Mouse (Mus musculus) heart, postnatal 0 days (tissue): ENCODE measurements around the gene Lpar5. TPM values are rescaled to one million over a fixed set of nuclear protein-coding genes. Genes with fewer than 3 reads are reported as not detected.

Experiments
- ATAC-seq: fragments of 200-750 bp; cut with Nextera tagmentation; 2 replicates; pipeline ENCODE4 v1.8.0; 2017; ENCODE audit warnings: low read depth, moderate number of reproducible peaks, moderate library complexity; ENCODE audit not compliant: insufficient read depth
- DNase-seq: peaks from one replicate; pipeline ENCODE4 v3.0.0-alpha.2; 2016; ENCODE audit warnings: low spot score
- H3K27ac ChIP-seq: fragments of 300-500 bp; sonication (generic); 2 replicates; pipeline ENCODE4 v1.5.1; 2014; ENCODE audit warnings: low read depth, mild to moderate bottlenecking
- H3K27me3 ChIP-seq: fragments of 300-500 bp; sonication (generic); 2 replicates; pipeline ENCODE4 v1.6.1; 2014; ENCODE audit warnings: low read length, mixed read lengths; ENCODE audit not compliant: control insufficient read depth, insufficient read depth
- H3K36me3 ChIP-seq: fragments of 300-500 bp; sonication (generic); replicated peaks from 2 replicates; pipeline ENCODE4 v1.6.1; 2014; ENCODE audit warnings: low read length, mixed read lengths; ENCODE audit not compliant: control insufficient read depth, insufficient read depth
- H3K4me1 ChIP-seq: fragments of 300-500 bp; sonication (generic); 2 replicates; pipeline ENCODE4 v1.6.1; 2014; ENCODE audit warnings: antibody characterized with exemption; ENCODE audit not compliant: control insufficient read depth, insufficient read depth
- H3K4me2 ChIP-seq: fragments of 300-500 bp; sonication (generic); 2 replicates; pipeline ENCODE4 v1.6.1; 2014; ENCODE audit warnings: low read depth, mild to moderate bottlenecking, low read length, moderate library complexity
- H3K4me3 ChIP-seq: fragments of 300-500 bp; sonication (generic); 2 replicates; pipeline ENCODE4 v1.5.1; 2014; ENCODE audit warnings: low read depth, low read length
- H3K9ac ChIP-seq: fragments of 300-500 bp; sonication (generic); replicated peaks from 2 replicates; pipeline ENCODE4 v1.6.1; 2014; ENCODE audit warnings: low read depth, low read length, mixed read lengths
- H3K9me3 ChIP-seq: fragments of 300-500 bp; sonication (generic); replicated peaks from 2 replicates; pipeline ENCODE4 v1.6.1; 2016; ENCODE audit warnings: low read length; ENCODE audit not compliant: control insufficient read depth
- CTCF ChIP-seq: IDR thresholded peaks from 2 replicates; pipeline ENCODE4 v1.5.1; 2016; ENCODE audit warnings: antibody characterized with exemption, control low read depth, low read depth
- EP300 ChIP-seq: IDR thresholded peaks from 2 replicates; pipeline ENCODE4 v1.6.1; 2016; ENCODE audit warnings: antibody characterized with exemption, low read depth
- WGBS: fragments of 180-500 bp; shearing (Covaris S2); extraction: QIAGEN DNeasy Blood & Tissue Kit; methylation state at CpG from one replicate; pipeline ENCODE4 v1.1.7; 2014; 5-methylcytosine and 5-hydroxymethylcytosine counted together
- polyA plus RNA-seq: library from polyadenylated mRNA; unstranded; fragments of >200 nt; fragmentation: Nextera tagmentation; extraction: Ambion mirVana; gene quantifications from 2 replicates; pipeline ENCODE4 v1.2.1, GENCODE M21; 2015
- total RNA-seq: library from RNA; depleted of rRNA; stranded (reverse); fragments of >200 nt; gene quantifications from 2 replicates; pipeline ENCODE4 v1.2.3, GENCODE M21; 2014; ENCODE audit warnings: low replicate concordance

Lpar5 gene
- total and polyA plus RNA-seq, 2 experiments from 2014 or later: 0.12 TPM; not detected in 1

DNA sequence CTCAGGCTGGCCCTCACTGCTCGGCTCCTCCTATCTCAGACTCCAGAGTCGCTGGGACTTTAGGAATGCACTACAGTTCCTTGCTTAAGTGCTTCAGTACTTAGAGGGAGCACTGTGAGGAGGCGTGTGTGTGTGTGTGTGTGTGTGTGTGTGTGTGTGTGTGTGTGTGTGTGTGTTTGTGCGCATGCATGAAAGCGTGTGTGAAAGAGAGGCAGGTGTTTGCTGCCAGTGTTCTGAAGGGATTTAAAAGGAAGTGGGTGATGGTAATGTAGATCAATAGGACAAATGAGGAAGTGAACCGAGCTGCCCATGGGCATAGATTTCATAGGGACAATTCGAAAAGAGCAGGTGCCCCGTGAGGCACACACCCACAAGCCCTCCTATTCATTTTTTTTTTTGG lies 6.1 kb downstream of the Lpar5 start:
- no peak for TF ChIP-seq EP300
- TF ChIP-seq CTCF: no peak
- Histone ChIP-seq H3K9me3 (no peaks in the 10 kb centered on the region), H3K36me3 (no peaks in the 10 kb centered on the region), H3K9ac (no peak overlapping the region), H3K4me2 (no peak overlapping the region), H3K27ac (no peak overlapping the region), H3K27me3 (no peaks in the 10 kb centered on the region), H3K4me3 (no peak overlapping the region), H3K4me1 (no peaks in the 10 kb centered on the region)
- WGBS: 58% methylated on average over 8 of the region's 8 CpGs
- ATAC-seq (no peak), DNase-seq (no peak)

GRCm38 (mm10) chr6:125081394-125081793 lies 13.7 kb downstream of the Lpar5 start:
- Histone ChIP-seq H3K27ac (0 out of 2 replicates have a peak overlapping the region, but pooled peaks have one; percentile 15), H3K4me3 (peak overlapping the region; percentile 40), H3K9me3 (no peaks in the 10 kb centered on the region), H3K4me2 (peak overlapping the region; percentile 62), H3K4me1 (no peaks in the 10 kb centered on the region), H3K36me3 (no peaks in the 10 kb centered on the region), H3K9ac (no peak overlapping the region), H3K27me3 (no peaks in the 10 kb centered on the region)
- 24% methylated on average over 25 of the region's 25 CpGs for WGBS
- TF ChIP-seq CTCF (no peak), EP300 (no peak)
- DNase-seq (no peak), ATAC-seq (no peak; the same call in 1 of the 2 replicates)

DNA sequence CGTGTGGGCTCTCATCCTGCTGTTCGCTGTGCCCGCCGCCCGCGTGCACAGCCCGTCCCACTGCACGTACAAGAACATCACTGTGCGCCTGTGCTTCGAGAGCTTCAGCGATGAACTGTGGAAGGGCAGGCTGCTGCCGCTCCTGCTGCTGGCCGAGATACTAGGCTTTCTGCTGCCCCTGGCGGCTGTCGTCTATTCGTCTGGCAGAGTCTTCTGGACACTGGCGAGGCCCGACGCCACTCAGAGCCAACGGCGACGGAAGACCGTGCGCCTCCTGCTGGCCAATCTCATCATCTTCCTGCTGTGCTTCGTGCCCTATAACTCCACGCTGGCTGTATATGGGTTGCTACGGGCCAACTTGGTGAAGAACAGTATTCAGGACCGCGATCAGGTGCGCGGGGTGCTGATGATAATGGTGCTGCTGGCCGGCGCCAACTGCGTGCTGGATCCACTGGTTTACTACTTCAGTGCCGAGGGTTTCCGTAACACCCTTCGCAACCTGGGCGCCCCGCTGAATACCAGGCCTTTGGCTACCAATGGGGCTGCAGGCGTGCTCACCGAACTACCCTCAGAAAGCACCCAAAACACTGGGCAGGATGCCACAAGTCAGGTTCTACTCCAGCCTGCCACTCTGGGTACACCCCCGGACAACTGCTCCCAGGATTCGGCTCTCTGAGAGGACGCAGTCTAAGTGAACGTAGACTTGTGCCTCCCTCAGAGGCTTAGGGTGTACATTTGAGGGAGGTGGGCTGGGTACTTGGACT lies 14.3 kb downstream of the Lpar5 start:
- Histone ChIP-seq H3K36me3 (no peaks in the 10 kb centered on the region), H3K9ac (no peak overlapping the region), H3K4me3 (peak overlapping the region; percentile 40), H3K9me3 (no peaks in the 10 kb centered on the region), H3K27me3 (no peaks in the 10 kb centered on the region), H3K4me2 (peak overlapping the region; percentile 62), H3K4me1 (no peaks in the 10 kb centered on the region), H3K27ac (0 out of 2 replicates have a peak overlapping the region, but pooled peaks have one; percentile 15)
- WGBS: 25% methylated on average over 45 of the region's 45 CpGs
- TF ChIP-seq CTCF (peak; percentile 97), EP300 (no peak)
- ATAC-seq: peak; percentile 91
- peak; percentile 97 for DNase-seq

DNA sequence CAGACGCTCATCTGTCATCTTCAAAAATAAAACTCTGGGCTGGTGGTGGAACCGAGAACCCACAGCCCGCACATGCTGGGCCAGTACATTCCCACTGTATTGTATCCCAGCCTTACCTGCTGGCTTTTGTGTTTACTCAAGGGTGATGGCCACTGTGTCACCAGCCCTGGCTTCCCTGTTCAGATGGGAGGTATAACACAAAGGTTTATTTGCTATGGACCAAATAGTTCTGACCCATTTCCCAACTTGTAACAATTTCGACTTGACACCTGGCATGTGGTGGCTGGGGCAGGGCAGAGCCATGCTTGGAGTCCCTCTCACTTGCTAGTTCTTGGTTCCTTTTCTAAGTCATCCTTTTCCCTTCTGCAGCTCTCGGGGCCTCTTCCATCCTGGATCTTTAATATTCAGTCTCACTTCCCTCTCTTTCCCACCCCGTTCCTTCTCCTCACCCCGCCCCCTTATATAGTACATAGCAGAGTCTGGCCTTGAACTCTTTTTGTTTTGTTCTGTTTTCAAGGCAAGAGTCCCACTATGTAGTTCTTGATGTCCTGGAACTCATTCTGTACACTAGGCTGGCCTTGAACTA lies 15.2 kb downstream of the Lpar5 start:
- DNase-seq: no peak
- Histone ChIP-seq H3K4me2 (no peak overlapping the region), H3K27me3 (no peaks in the 10 kb centered on the region), H3K27ac (no peak overlapping the region), H3K4me3 (no peak overlapping the region), H3K4me1 (no peaks in the 10 kb centered on the region), H3K9ac (no peak overlapping the region), H3K36me3 (no peaks in the 10 kb centered on the region), H3K9me3 (no peaks in the 10 kb centered on the region)
- TF ChIP-seq EP300 (no peak), CTCF (no peak)
- 85% methylated on average over 7 of the region's 7 CpGs for WGBS
- ATAC-seq: no peak

- Histone ChIP-seq H3K27me3 (no peaks in the 10 kb centered on the region), H3K4me2 (no peak overlapping the region), H3K36me3 (no peaks in the 10 kb centered on the region), H3K4me3 (no peak overlapping the region), H3K9me3 (no peaks in the 10 kb centered on the region), H3K4me1 (0 out of 2 replicates have a peak, but pooled peaks cover 11% of the 10 kb centered on the region), H3K9ac (no peak overlapping the region), H3K27ac (no peak overlapping the region)
- ATAC-seq (no peak; the same call in 1 of the 2 replicates), DNase-seq (peak; percentile 79)
- WGBS: 5% methylated on average over 4 of the region's 4 CpGs
- TF ChIP-seq EP300 (no peak), CTCF (peak; percentile 92)
These were observed 16.7 kb downstream of the Lpar5 start for GRCm38 (mm10) chr6:125084424-125084823.
